Mouse (Mus musculus) mouse embryonic stem cell (cell line): Measurements from ENCODE around the gene Gpc6.

Experiments
- in situ Hi-C, 2 experiments: fragments of 300-500 bp; cut with MboI; formaldehyde crosslinking; loops; 1 replicate in 1 of 2; 3 replicates in 1 of 2; pipeline ENCODE4 v1.14.3; 2019 to 2020; ENCODE audit warnings: low sequenced_read_pairs in 2 of 2, low pct_unique_long_range_greater_than_20kb in 1 of 2, mixed read lengths in 1 of 2; ENCODE audit not compliant: unreplicated experiment in 1 of 2

Gene Gpc6

GRCm38 (mm10) chr14:116924876-116925601, at the start of gene Gpc6:
TSS of gene Gpc6 (plus strand) at chr14:116925315.
- in situ Hi-C loops = no loop called here

GRCm38 (mm10) chr14:116882480-116883044, 42.6 kb upstream of the Gpc6 start:
- in situ Hi-C loops = no loop called here

GRCm38 (mm10) chr14:116894316-116894715, 30.8 kb upstream of the Gpc6 start:
- in situ Hi-C loops = no loop called here

- in situ Hi-C loops = no loop called here
These were observed 27.1 kb upstream of the Gpc6 start for GRCm38 (mm10) chr14:116897971-116898370.

- in situ Hi-C loops = no loop called here
These were observed 13.3 kb upstream of the Gpc6 start for GRCm38 (mm10) chr14:116911768-116912167.

- in situ Hi-C loops = no loop called here
These were observed 8.2 kb upstream of the Gpc6 start for GRCm38 (mm10) chr14:116916874-116917273.

- in situ Hi-C loops = no loop called here
These were observed 849 bp upstream of the Gpc6 start for GRCm38 (mm10) chr14:116924266-116924665.

GRCm38 (mm10) chr14:116925691-116926403, 732 bp downstream of the Gpc6 start:
- in situ Hi-C loops = no loop called here

- in situ Hi-C loops = no loop called here
These were observed 1.5 kb downstream of the Gpc6 start for GRCm38 (mm10) chr14:116926404-116927171.

GRCm38 (mm10) chr14:116927341-116928315, 2.5 kb downstream of the Gpc6 start:
- in situ Hi-C loops = no loop called here

GRCm38 (mm10) chr14:116928395-116928794, 3.3 kb downstream of the Gpc6 start:
- in situ Hi-C loops = no loop called here

- in situ Hi-C loops = no loop called here
These were observed 3.8 kb downstream of the Gpc6 start for GRCm38 (mm10) chr14:116928796-116929529.

- in situ Hi-C loops = no loop called here
These were observed 8.7 kb downstream of the Gpc6 start for GRCm38 (mm10) chr14:116933825-116934224.

GRCm38 (mm10) chr14:116937910-116938560, 12.9 kb downstream of the Gpc6 start:
- in situ Hi-C loops = no loop called here

- in situ Hi-C loops = no loop called here
These were observed 13.6 kb downstream of the Gpc6 start for GRCm38 (mm10) chr14:116938735-116939134.

- in situ Hi-C loops = no loop called here
These were observed 14.4 kb downstream of the Gpc6 start for GRCm38 (mm10) chr14:116939561-116939960.

GRCm38 (mm10) chr14:116941772-116942171, 16.7 kb downstream of the Gpc6 start:
- in situ Hi-C loops = no loop called here
